22 mouse cellular contexts compared by ENCODE assay signal in genomic region chr3:95407728-95408127, GRCm38 (mm10). TPM values are rescaled to one million over a fixed set of nuclear protein-coding genes. Genes with fewer than 3 reads are reported as not detected.
"Had no signal": no experiment of that assay in that cellular context is flagged by ENCODE, and none has a peak within 500 bp of the region (broad histone marks: within the 10 kb centered on the region; RNA-seq: fewer than 3 reads in every experiment).

No protein-coding gene starts in this region.

- H3K27me3 ChIP-seq: liver, embryonic 12.5 days; midbrain, embryonic 13.5 days; neural tube, embryonic 15.5 days; stomach, embryonic 15.5 days had no signal

- ATAC-seq: liver, embryonic 12.5 days; midbrain, embryonic 13.5 days had no signal

- H3K4me3 ChIP-seq: limb, embryonic 10.5 days; liver, embryonic 12.5 days; midbrain, embryonic 13.5 days; neural tube, embryonic 15.5 days; stomach, embryonic 15.5 days had no signal

- DNase-seq: kidney, postnatal 10 days; kidney, postnatal 4 days; lung, embryonic 14.5 days; right cerebral cortex, adult 18-20 months; spleen, adult 18-20 months; thymus, adult 2 months; thymus, postnatal 25 days had no signal

- H3K36me3 ChIP-seq: limb, embryonic 10.5 days; liver, embryonic 12.5 days; midbrain, embryonic 13.5 days; neural tube, embryonic 15.5 days; stomach, embryonic 15.5 days had no signal

RNA-seq across cellular contexts. Expression of gene 4930558C23Rik, which starts 5.1 kb away (rescaled TPM):
- total RNA-seq: layer of hippocampus, adult 8-10 months; layer of hippocampus, postnatal 14 days; left cerebral cortex, adult 18-20 months; left cerebral cortex, postnatal 10 days; megakaryocyte-erythroid progenitor cell, adult 5-6 weeks; midbrain, postnatal 0 days had no signal
- polyA plus RNA-seq: kidney, embryonic 14.5 days; limb, embryonic 10.5 days; liver, embryonic 12.5 days; liver, embryonic 16.5 days; lung, embryonic 14.5 days; midbrain, embryonic 13.5 days; midbrain, postnatal 0 days; neural tube, embryonic 11.5 days; neural tube, embryonic 15.5 days; stomach, embryonic 15.5 days; thymus, adult 2 months; urinary bladder, adult 2 months had no signal
